In genomic region chr9:37384284-37385182, GRCm38 (mm10) we compare ENCODE assay signal across 8 mouse cellular contexts. TPM values are rescaled to one million over a fixed set of nuclear protein-coding genes. Genes with fewer than 3 reads are reported as not detected.
A peak's percentile ranks its signal among the peaks of the same experiment; 100 is the strongest.
DNase-seq lines count a peak whose midpoint lies in the region; ATAC-seq and TF ChIP-seq lines count a peak whose summit lies in the region.

No protein-coding gene starts in this region.

- ATAC-seq in embryonic facial prominence, embryonic 15.5 days (ENCODE audit: insufficient number of reproducible peaks, low FRiP score, low TSS enrichment, low read depth), result peak; percentile 59
- ATAC-seq in hematopoietic stem cell, adult 5-6 weeks (replicated peaks in 1 of 2; ENCODE audit: insufficient read depth in 1 of 2, low FRiP score in 2 of 2, low TSS enrichment in 1 of 2, low read depth in 1 of 2, poor library complexity in 2 of 2, severe bottlenecking in 2 of 2), result peak; percentile 65 to 74
- ATAC-seq in midbrain, postnatal 0 days (ENCODE audit: low FRiP score), result peak; percentile 83

- H3K27ac ChIP-seq in embryonic facial prominence, embryonic 15.5 days (replicated peaks), result no peak overlapping the region
- no peak overlapping the region for H3K27ac ChIP-seq in liver, adult 2 months (replicated peaks; ENCODE audit: insufficient read depth, low read depth, low read length)
- peak overlapping the region; percentile 63 for H3K27ac ChIP-seq in midbrain, postnatal 0 days (ENCODE audit: low read depth, low read length)

- no peaks in the 10 kb centered on the region for H3K36me3 ChIP-seq in embryonic facial prominence, embryonic 15.5 days
- H3K36me3 ChIP-seq in liver, adult 2 months (ENCODE audit: control insufficient read depth, insufficient read depth, low read length), result no peaks in the 10 kb centered on the region
- H3K36me3 ChIP-seq in midbrain, postnatal 0 days (ENCODE audit: insufficient read depth, low read length), result no peaks in the 10 kb centered on the region

- DNase-seq in urinary bladder, postnatal 25 days (ENCODE audit: low spot score), result peak; percentile 23
- DNase-seq in urinary bladder, adult 2 months (ENCODE audit: low spot score), result no peak
- no peak for DNase-seq in liver, adult 2 months (ENCODE audit: extremely low read depth, low read depth, low spot score)
- DNase-seq in midbrain, postnatal 0 days (ENCODE audit: low spot score), result peak; percentile 56
- no peak for DNase-seq in layer of hippocampus, adult 9-11 months
- DNase-seq in thymus, adult 18-20 months, result no peak

- no peaks in the 10 kb centered on the region for H3K79me2 ChIP-seq in liver, adult 2 months (ENCODE audit: control insufficient read depth, insufficient read depth, low read length)

- H3K4me1 ChIP-seq in embryonic facial prominence, embryonic 15.5 days, result 0 out of 2 replicates have a peak, but pooled peaks cover 7% of the 10 kb centered on the region
- no peaks in the 10 kb centered on the region for H3K4me1 ChIP-seq in liver, adult 2 months (ENCODE audit: control insufficient read depth, insufficient read depth, low read length)
- H3K4me1 ChIP-seq in midbrain, postnatal 0 days (ENCODE audit: insufficient read depth, low read length), result no peaks in the 10 kb centered on the region

- TF ChIP-seq CTCF in liver, adult 2 months (IDR thresholded peaks at IDR 0.05; ENCODE audit: low read depth, low read length), result peak; percentile 60
- TF ChIP-seq CTCF in midbrain, postnatal 0 days (IDR thresholded peaks at IDR 0.05), result peak; percentile 66

- H3K9me3 ChIP-seq in embryonic facial prominence, embryonic 15.5 days (replicated peaks), result no peaks in the 10 kb centered on the region
- no peaks in the 10 kb centered on the region for H3K9me3 ChIP-seq in midbrain, postnatal 0 days (ENCODE audit: low read length)

- peaks cover 6% of the 10 kb centered on the region; the same call in 1 of the 2 replicates for H3K27me3 ChIP-seq in embryonic facial prominence, embryonic 15.5 days
- peaks cover 6% of the 10 kb centered on the region for H3K27me3 ChIP-seq in liver, adult 2 months (ENCODE audit: control insufficient read depth, insufficient read depth, low read length)
- H3K27me3 ChIP-seq in midbrain, postnatal 0 days (ENCODE audit: insufficient read depth, low read length), result no peaks in the 10 kb centered on the region

- peak overlapping the region; percentile 47 for H3K9ac ChIP-seq in embryonic facial prominence, embryonic 15.5 days
- peak overlapping the region; percentile 32 for H3K9ac ChIP-seq in liver, adult 2 months (ENCODE audit: low read depth, low read length)
- H3K9ac ChIP-seq in midbrain, postnatal 0 days (replicated peaks; ENCODE audit: low read length, poor library complexity, severe bottlenecking), result peak overlapping the region; percentile 79

- TF ChIP-seq POLR2A in liver, adult 2 months (IDR thresholded peaks at IDR 0.05; ENCODE audit: extremely low read depth, insufficient read depth, low read length), result no peak

- 5% methylated on average over 54 of the region's 54 CpGs for WGBS in embryonic facial prominence, embryonic 15.5 days
- 7% methylated on average over 54 of the region's 54 CpGs for WGBS in liver, adult 2 months
- WGBS in midbrain, postnatal 0 days, result 7% methylated on average over 52 of the region's 54 CpGs

- H3K4me3 ChIP-seq in embryonic facial prominence, embryonic 15.5 days (replicated peaks), result peak overlapping the region; percentile 48
- peak overlapping the region; percentile 48 for H3K4me3 ChIP-seq in liver, adult 2 months (ENCODE audit: insufficient read depth, low read depth, low read length)
- peak overlapping the region; percentile 47 for H3K4me3 ChIP-seq in midbrain, postnatal 0 days (ENCODE audit: low read depth, low read length)

- H3K4me2 ChIP-seq in embryonic facial prominence, embryonic 15.5 days (replicated peaks), result peak overlapping the region; percentile 87
- H3K4me2 ChIP-seq in midbrain, postnatal 0 days (ENCODE audit: low read depth, low read length, poor library complexity, severe bottlenecking), result peak overlapping the region; percentile 84

RNA-seq across cellular contexts. Expression of gene Robo4, which starts 17.2 kb away (rescaled TPM):
- 10.5 and 12.4 TPM in 2 replicates for polyA plus RNA-seq in urinary bladder, adult 2 months (2012; rRNA removed)
- polyA plus RNA-seq in embryonic facial prominence, embryonic 15.5 days (2015; fragmentation: Nextera tagmentation; extraction: Ambion mirVana), result 10.6 and 11.9 TPM in 2 replicates
- total RNA-seq in hematopoietic stem cell, adult 5-6 weeks (2017), result 6.2 and 13.4 TPM in 2 replicates
- total RNA-seq in liver, adult 2 months (2014; rRNA removed), result 3.6 and 6.8 TPM in 2 replicates
- 5.0 and 7.4 TPM in 2 replicates for polyA plus RNA-seq in liver, adult 2 months (2012; rRNA removed)
- 10.1 and 12.6 TPM in 2 replicates for total RNA-seq in midbrain, postnatal 0 days (2014; rRNA removed)
- polyA plus RNA-seq in midbrain, postnatal 0 days (2015; fragmentation: Nextera tagmentation; extraction: Ambion mirVana), result 3.6 and 4.0 TPM in 2 replicates

RNA-seq across cellular contexts. Expression of gene Hepacam, which starts 17.4 kb away (rescaled TPM):
- polyA plus RNA-seq in urinary bladder, adult 2 months (2012; rRNA removed), result 0.18 and 0.21 TPM in 2 replicates
- polyA plus RNA-seq in embryonic facial prominence, embryonic 15.5 days (2015; fragmentation: Nextera tagmentation; extraction: Ambion mirVana), result 0.17 and 0.64 TPM in 2 replicates
- not detected in 2 replicates for total RNA-seq in hematopoietic stem cell, adult 5-6 weeks (2017)
- total RNA-seq in liver, adult 2 months (2014; rRNA removed), result not detected in 2 replicates
- polyA plus RNA-seq in liver, adult 2 months (2012; rRNA removed), result 0.02 TPM in 1 of 2 replicates, not detected in the other
- 35.7 and 37.1 TPM in 2 replicates for total RNA-seq in midbrain, postnatal 0 days (2014; rRNA removed)
- 49.9 and 58.1 TPM in 2 replicates for polyA plus RNA-seq in midbrain, postnatal 0 days (2015; fragmentation: Nextera tagmentation; extraction: Ambion mirVana)

RNA-seq across cellular contexts. Expression of gene Ccdc15, which starts 36.3 kb away (rescaled TPM):
- 1.3 and 1.4 TPM in 2 replicates for polyA plus RNA-seq in urinary bladder, adult 2 months (2012; rRNA removed)
- 7.2 and 8.7 TPM in 2 replicates for polyA plus RNA-seq in embryonic facial prominence, embryonic 15.5 days (2015; fragmentation: Nextera tagmentation; extraction: Ambion mirVana)
- total RNA-seq in hematopoietic stem cell, adult 5-6 weeks (2017), result 18.2 and 20.9 TPM in 2 replicates
- total RNA-seq in liver, adult 2 months (2014; rRNA removed), result 1.9 and 2.1 TPM in 2 replicates
- polyA plus RNA-seq in liver, adult 2 months (2012; rRNA removed), result 0.35 and 0.59 TPM in 2 replicates
- 5.0 and 5.4 TPM in 2 replicates for total RNA-seq in midbrain, postnatal 0 days (2014; rRNA removed)
- polyA plus RNA-seq in midbrain, postnatal 0 days (2015; fragmentation: Nextera tagmentation; extraction: Ambion mirVana), result 6.8 and 8.6 TPM in 2 replicates

RNA-seq across cellular contexts. Expression of gene Robo3, which starts 48.5 kb away (rescaled TPM):
- polyA plus RNA-seq in urinary bladder, adult 2 months (2012; rRNA removed), result 0.07 and 0.12 TPM in 2 replicates
- 0.09 and 0.19 TPM in 2 replicates for polyA plus RNA-seq in embryonic facial prominence, embryonic 15.5 days (2015; fragmentation: Nextera tagmentation; extraction: Ambion mirVana)
- 1.4 and 2.3 TPM in 2 replicates for total RNA-seq in hematopoietic stem cell, adult 5-6 weeks (2017)
- 0.07 TPM in 1 of 2 replicates, not detected in the other for total RNA-seq in liver, adult 2 months (2014; rRNA removed)
- 0.41 and 0.67 TPM in 2 replicates for polyA plus RNA-seq in liver, adult 2 months (2012; rRNA removed)
- 2.8 and 2.9 TPM in 2 replicates for total RNA-seq in midbrain, postnatal 0 days (2014; rRNA removed)
- 0.88 and 1.0 TPM in 2 replicates for polyA plus RNA-seq in midbrain, postnatal 0 days (2015; fragmentation: Nextera tagmentation; extraction: Ambion mirVana)

Comparison
In these comparisons a context has a peak if more than half of its experiments do, and no peak if none do; other contexts are left out.
1. DNase-seq: peak in urinary bladder, postnatal 25 days (single experiment) and midbrain, postnatal 0 days (single experiment); none in urinary bladder, adult 2 months (single experiment), liver, adult 2 months (single experiment), layer of hippocampus, adult 9-11 months (single experiment) and thymus, adult 18-20 months (0 of 2).
2. RNA of gene Hepacam, which starts 17.4 kb away (polyA plus RNA-seq): 49.9 to 58.1 TPM in midbrain, postnatal 0 days; 0.17 to 0.64 TPM in embryonic facial prominence, embryonic 15.5 days, 0.18 to 0.21 TPM in urinary bladder, adult 2 months and 0.02 TPM in liver, adult 2 months; every median in the first group is over 10 times any median in the second.
3. Peak in every context shown above with its lines, with median percentiles within 50 percentile points of each other: ATAC-seq, H3K4me3 ChIP-seq and H3K9ac ChIP-seq.